Mouse (Mus musculus): ENCODE data around the gene Edar.
"Not testable (repeated sequence)": the region's sequence is repeated elsewhere in the genome, so short reads cannot be mapped to it uniquely, and the experiment has no call there.

Gene Edar

GRCm38 (mm10) chr10:58675533-58675932 is at the start of gene Edar:
Edar (minus strand) TSS chr10:58675654.
- DNase-seq: peak; percentile 88 to 94

DNA sequence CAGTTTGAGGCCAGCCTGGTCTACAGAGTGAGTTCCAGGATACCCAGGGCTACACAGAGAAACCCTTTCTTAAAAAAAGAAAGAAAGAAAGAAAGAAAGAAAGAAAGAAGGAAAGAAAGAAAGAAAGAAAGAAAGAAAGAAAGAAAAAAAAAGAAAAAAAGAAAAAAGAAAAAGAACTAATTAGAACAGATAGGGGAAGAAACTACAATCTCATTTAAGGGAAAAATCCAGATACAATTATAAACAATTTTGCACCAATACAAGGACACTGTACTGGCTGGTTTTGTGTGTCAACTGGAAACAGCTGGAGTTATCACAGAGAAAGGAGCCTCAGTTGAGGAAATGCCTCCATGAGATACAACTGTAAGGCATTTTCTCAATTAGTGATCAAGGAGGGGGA is 42.7 kb upstream of the Edar start, which contains the start of gene Gm17542:
Gene Gm17542, minus strand, starts transcription at position 101 of the 400 bp plus-strand sequence.
- DNase-seq: not testable (repeated sequence)

DNA sequence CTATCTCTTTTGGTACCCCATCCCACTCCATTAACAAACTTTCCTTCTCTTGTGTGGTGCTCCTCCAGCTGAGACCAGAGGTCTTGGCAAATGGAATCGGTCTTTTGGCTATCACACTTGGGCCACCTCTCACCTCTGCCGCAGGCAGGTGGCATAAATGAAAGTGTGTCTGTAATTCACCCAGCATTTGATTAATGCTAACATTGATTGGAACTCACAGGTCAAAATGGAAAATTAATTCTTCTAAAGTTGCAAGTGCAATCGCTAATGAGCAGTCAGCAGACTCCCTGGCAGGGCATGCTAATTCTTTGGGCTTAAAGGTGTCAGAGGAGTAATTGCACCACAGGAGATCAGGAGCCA is 39.3 kb upstream of the Edar start:
- no peak for DNase-seq

GRCm38 (mm10) chr10:58713855-58714788 is 38.7 kb upstream of the Edar start:
- DNase-seq: no peak

GRCm38 (mm10) chr10:58713225-58713624 is 37.8 kb upstream of the Edar start:
- no peak for DNase-seq

GRCm38 (mm10) chr10:58709021-58709420 is 33.6 kb upstream of the Edar start:
- DNase-seq: no peak

GRCm38 (mm10) chr10:58700578-58700977 is 25.1 kb upstream of the Edar start:
- no peak for DNase-seq

DNA sequence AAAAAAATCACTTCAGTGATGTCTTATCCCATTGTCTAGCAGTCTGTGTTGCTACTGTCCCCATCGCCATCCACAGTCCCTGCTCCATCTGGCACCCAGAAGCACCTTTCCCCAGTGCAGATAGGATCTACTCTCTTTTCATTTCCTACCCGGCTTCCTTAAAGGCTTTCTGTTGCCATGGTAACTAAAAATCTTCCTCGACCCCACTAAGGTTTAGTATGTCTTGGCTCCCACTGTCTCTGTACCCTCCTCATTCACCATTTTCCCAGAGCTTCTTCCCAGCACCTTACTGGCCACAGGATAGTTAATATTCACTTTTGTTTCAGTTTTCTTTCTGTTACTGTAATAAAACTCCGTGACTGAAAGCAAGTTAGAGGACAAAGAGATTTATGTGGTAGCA is 24.7 kb upstream of the Edar start:
- DNase-seq: no peak

GRCm38 (mm10) chr10:58698955-58699354 is 23.5 kb upstream of the Edar start:
- DNase-seq: peak in 1 of 2 experiments; percentile 19

DNA sequence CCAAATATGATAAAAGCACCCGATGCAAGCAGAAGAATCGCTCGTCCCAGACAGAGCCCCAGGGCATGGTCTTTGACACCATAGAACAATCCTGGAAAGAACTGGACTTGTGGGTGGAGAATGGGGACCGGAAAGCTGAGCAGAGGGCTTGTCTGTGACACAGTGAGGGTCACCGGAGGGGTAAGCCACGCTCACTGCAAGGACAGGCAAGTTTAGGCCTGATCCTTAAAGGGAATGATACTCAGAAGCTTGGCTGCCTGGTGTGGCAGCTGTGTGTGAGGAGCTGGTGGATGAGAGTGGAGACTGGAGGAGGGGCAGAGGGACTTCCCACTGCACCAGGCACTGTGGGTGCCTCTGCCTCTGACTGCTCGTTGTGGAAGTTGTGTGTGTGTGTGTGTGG is 15.6 kb upstream of the Edar start:
- no peak for DNase-seq

DNA sequence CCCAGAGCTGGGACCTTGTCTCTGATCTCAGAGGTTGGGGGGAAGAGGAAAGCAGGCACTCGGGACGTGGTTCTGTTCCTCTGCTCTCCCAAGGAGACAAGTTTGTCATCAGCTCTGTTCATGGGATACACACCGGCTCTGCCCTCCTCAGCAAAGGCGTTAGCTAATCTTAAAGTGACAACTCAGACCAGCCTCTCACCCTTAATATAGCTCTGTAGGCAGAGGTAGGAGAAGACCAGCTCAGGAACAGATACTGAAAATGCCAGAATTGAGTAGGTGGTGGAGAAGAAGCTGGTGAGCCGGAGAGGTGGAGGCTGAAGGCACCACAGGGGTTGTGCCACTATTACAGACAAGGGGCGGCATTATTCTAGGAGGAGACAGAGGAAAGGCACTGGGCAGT is 3.8 kb upstream of the Edar start:
- DNase-seq: no peak

GRCm38 (mm10) chr10:58673278-58674061 is 2.0 kb downstream of the Edar start:
- DNase-seq: peak; percentile 90 to 93

DNA sequence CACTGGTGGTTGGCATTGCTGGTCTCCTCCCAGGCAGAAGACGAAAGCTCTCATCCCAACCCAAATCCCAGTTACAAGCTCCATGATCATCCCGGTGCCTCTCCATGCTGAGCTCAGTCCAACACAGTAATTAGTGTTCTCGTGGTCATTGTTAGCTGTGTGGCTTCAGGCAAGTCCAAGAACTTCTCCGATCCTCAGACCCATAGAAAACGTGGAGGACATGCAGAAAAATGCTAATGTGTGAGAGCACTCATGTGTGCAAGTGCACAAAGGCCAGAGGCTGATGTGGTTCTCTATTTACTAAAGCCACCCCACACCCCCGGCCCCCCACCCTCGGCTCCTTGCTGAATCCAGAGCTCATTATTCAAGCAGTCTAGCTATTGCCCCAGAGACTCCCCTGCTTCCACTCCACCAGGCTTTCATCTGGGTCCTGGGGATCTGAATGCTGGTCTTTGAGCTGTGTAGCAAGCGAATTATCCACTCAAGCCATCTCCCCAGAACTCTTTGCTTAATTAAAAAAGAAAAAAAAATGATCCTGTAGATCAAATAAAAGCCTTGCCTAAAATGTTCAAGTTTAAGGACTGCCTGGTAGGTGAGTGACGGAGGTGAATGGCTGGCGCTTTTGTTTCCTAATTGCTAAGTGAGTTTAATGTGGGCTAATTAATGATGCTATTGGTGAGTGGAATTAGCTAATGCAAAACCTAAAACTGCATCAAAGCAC is 2.7 kb downstream of the Edar start:
- no peak for DNase-seq

DNA sequence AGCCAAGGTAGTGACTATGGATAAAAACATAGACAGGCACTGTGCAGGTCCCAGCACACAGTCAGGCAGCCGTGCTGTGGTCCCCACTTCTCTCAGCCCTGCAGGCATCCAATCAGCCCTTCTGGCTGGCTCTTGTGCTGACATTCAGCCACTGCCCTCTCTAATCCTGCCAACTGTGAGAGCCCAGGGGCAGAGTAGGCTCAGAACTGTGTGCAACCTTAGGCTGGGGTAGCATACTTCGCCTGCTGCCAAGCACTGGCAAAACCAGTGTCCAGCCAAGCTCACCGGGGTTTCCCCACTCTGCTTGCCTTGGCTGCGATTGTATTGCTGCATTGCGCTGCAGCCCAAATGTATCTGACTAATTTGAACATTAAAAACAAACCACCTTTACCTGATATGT is 11.6 kb downstream of the Edar start:
- DNase-seq: peak; percentile 34 to 49

- peak; percentile 68 to 72 for DNase-seq
These were observed 12.0 kb downstream of the Edar start for GRCm38 (mm10) chr10:58663417-58663816.

DNA sequence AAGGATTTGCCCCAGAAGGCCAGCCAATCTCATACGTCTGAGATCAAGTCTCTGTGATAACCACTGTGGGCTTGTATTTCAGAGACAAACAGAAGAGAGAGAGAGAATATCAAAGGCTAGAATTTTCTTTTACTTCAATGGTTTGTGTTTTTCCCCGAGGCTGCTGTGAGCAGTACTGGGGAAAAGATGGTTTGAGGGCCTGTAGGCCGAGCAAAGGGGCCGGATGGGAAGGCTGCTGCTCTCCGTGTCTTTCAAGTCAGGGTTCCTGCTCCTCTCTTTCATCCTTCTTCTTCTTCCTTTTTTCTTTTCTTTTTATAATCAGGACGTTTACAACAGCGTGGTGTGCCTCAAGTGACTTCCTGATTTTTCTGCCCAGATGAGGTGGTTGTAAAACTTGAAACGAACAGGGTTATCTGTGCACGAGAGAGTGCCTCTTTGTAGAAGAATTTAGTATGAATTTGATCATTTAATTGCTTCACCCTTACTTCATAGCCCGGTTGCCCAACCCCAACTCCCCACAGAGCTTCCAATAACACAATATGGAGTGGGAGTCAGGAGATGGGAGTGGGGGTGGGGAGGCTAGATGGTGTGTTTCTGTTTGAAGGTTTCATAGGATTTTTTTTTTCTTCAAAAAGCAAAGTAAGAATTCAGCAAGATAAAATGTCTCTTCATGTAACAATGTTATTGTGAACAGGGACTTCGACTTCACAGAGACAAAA is 16.0 kb downstream of the Edar start:
- DNase-seq: no peak

DNA sequence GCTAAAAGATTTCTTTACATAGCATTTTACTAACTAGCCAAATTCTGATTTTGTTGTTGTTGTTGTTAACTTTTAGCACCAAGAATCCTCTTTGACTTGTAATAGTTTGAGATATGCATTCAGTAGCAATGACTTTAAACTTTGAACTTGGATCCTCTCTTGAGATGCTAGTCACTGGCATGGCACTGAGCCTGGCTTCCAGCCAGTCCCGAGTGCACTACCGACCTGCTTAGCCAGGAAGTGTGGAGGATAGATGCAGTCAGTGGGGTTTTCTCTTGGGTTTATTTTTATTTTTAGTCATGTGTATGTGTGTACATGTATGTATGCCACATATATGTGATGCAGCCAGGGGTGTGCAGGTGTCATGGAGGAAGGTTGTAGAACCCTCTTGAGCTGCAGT is 17.7 kb downstream of the Edar start:
- DNase-seq: peak; percentile 47 to 48

GRCm38 (mm10) chr10:58653679-58654078 is 21.8 kb downstream of the Edar start:
- DNase-seq: no peak

DNA sequence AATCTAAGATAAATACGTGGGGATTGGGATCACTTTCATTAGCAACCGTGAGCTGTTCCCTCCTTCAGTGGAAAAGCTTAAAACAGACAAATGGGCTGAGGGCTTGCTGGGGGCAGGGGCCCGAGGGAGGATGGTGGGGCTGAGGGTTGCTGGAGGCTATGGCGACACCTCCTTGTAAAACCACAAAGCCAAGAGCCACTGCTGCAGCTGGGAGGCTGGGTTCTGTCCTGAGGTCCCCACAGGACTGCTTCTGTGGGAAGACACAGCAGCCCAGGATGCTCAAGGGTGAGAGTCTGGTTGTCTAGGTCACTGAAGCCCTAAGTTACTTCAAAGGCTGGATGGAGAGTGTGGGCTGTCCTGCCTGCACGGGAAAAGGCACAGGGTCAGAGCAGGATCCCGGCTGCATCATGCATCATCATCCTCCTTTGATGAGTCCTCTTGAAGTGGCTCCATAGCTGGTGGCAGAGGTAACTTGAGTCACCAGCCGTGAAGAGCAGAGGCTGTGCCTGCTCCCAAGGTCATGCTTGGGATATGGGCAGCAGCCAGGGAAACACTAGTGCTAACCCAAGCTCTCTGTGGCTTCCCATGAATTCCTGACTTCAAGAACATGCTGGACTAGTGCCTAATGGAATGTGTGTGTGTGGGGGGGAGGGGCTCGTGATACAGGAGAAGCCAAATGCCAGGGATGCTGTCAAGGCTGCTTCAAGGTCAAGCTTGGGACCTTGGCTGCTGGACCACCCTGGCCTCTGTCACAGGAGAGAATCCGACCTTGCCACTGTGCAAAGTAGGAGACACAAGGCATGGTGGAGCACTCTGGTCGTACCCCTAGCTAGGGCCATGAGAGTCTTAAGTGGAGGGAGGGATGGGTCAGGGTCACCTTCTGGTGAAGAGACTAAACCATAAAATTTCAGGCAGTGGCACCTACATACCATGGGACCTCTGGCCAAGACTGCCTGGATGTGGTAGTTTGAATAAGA is 22.7 kb downstream of the Edar start:
- no peak for DNase-seq

- DNase-seq: no peak
These were observed 23.4 kb downstream of the Edar start for GRCm38 (mm10) chr10:58652045-58652417.
